Mouse (Mus musculus) neural tube, embryonic 11.5 days (tissue): ENCODE measurements around the gene Hoxa3. TPM values are rescaled to one million over a fixed set of nuclear protein-coding genes. Genes with fewer than 3 reads are reported as not detected.
A peak's percentile ranks its signal among the peaks of the same experiment; 100 is the strongest.

Experiments
- ATAC-seq: fragments of 200-750 bp; cut with Nextera tagmentation; 2 replicates; pipeline ENCODE4 v1.8.0; 2017; ENCODE audit warnings: moderate number of reproducible peaks, mild to moderate bottlenecking, moderate TSS enrichment, moderate library complexity; ENCODE audit not compliant: insufficient read depth, low FRiP score, low TSS enrichment
- DNase-seq: peaks from one replicate; pipeline ENCODE4 v3.0.0-alpha.2; 2015; ENCODE audit warnings: low spot score
- H3K27ac ChIP-seq: fragments of 300-500 bp; sonication (generic); 2 replicates; pipeline ENCODE4 v1.5.1; 2014; ENCODE audit warnings: low read depth, mild to moderate bottlenecking, low read length
- H3K27me3 ChIP-seq: fragments of 300-500 bp; sonication (generic); 2 replicates; pipeline ENCODE4 v1.6.1; 2014; ENCODE audit warnings: mild to moderate bottlenecking, low read length, mixed read lengths; ENCODE audit not compliant: control insufficient read depth, insufficient read depth
- H3K36me3 ChIP-seq: fragments of 300-500 bp; sonication (generic); 2 replicates; pipeline ENCODE4 v1.6.1; 2014; ENCODE audit warnings: mild to moderate bottlenecking, low read length, moderate library complexity, mixed read lengths; ENCODE audit not compliant: control insufficient read depth, insufficient read depth
- H3K4me1 ChIP-seq: fragments of 300-500 bp; sonication (generic); 2 replicates; pipeline ENCODE4 v1.6.1; 2014; ENCODE audit warnings: low read length, mixed read lengths; ENCODE audit not compliant: control insufficient read depth, insufficient read depth
- H3K4me2 ChIP-seq: fragments of 300-500 bp; sonication (generic); 2 replicates; pipeline ENCODE4 v1.6.1; 2014; ENCODE audit warnings: low read depth, mild to moderate bottlenecking, moderate library complexity
- H3K4me3 ChIP-seq: fragments of 300-500 bp; sonication (generic); 2 replicates; pipeline ENCODE4 v1.5.1; 2014; ENCODE audit warnings: low read depth, low read length
- H3K9ac ChIP-seq: fragments of 300-500 bp; sonication (generic); 2 replicates; pipeline ENCODE4 v1.6.1; 2014; ENCODE audit warnings: mild to moderate bottlenecking, low read length
- H3K9me3 ChIP-seq: fragments of 300-500 bp; sonication (generic); 2 replicates; pipeline ENCODE4 v1.6.1; 2016; ENCODE audit warnings: low read length; ENCODE audit not compliant: control insufficient read depth
- WGBS: fragments of 180-500 bp; shearing (Covaris S2); extraction: QIAGEN DNeasy Blood & Tissue Kit; methylation state at CpG from one replicate; pipeline ENCODE4 v1.1.7; 2014; 5-methylcytosine and 5-hydroxymethylcytosine counted together
- polyA plus RNA-seq: library from polyadenylated mRNA; unstranded; fragments of >200 nt; fragmentation: Nextera tagmentation; extraction: Ambion mirVana; gene quantifications from 2 replicates; pipeline ENCODE4 v1.2.1, GENCODE M21; 2014

Hoxa3 gene
- polyA plus RNA-seq, 1 experiment from 2014 or later = 20.2 TPM

- H3K4me3 ChIP-seq = peak overlapping the region; percentile 65
- WGBS = 25% methylated on average over 9 of the region's 9 CpGs
- no peak for ATAC-seq
These were observed 22.1 kb upstream of the Hoxa3 start for GRCm38 (mm10) chr6:52235267-52235666.

GRCm38 (mm10) chr6:52234428-52235140, 21.4 kb upstream of the Hoxa3 start:
- peak; percentile 17 for ATAC-seq
- DNase-seq = no peak
- Histone ChIP-seq H3K27me3 (peaks cover 66% of the 10 kb centered on the region), H3K4me3 (peak overlapping the region; percentile 65), H3K36me3 (no peaks in the 10 kb centered on the region), H3K4me2 (peak overlapping the region; percentile 57), H3K9me3 (no peaks in the 10 kb centered on the region), H3K27ac (peak overlapping the region; percentile 91), H3K4me1 (no peaks in the 10 kb centered on the region; the same call in 1 of the 2 replicates), H3K9ac (peak overlapping the region; percentile 94)
- 1% methylated on average over 62 of the region's 68 CpGs for WGBS

More at GRCm38 (mm10) chr6:52235267-52235666, 22.1 kb upstream of the Hoxa3 start:
- peak overlapping the region; percentile 53 for H3K27ac ChIP-seq
- H3K4me2 ChIP-seq = peak overlapping the region; percentile 57
- H3K9me3 ChIP-seq = no peaks in the 10 kb centered on the region
- no peaks in the 10 kb centered on the region; the same call in 1 of the 2 replicates for H3K4me1 ChIP-seq
- no peaks in the 10 kb centered on the region for H3K36me3 ChIP-seq
- peak overlapping the region; percentile 94 for H3K9ac ChIP-seq
- peaks cover 70% of the 10 kb centered on the region for H3K27me3 ChIP-seq
- DNase-seq = no peak

GRCm38 (mm10) chr6:52233546-52234427, 20.7 kb upstream of the Hoxa3 start:
- H3K36me3 ChIP-seq = no peaks in the 10 kb centered on the region
- WGBS = under 1% methylated on average over 55 of the region's 70 CpGs
- DNase-seq (peak; percentile 56), ATAC-seq (no peak)
- no peaks in the 10 kb centered on the region for H3K9me3 ChIP-seq
- H3K9ac ChIP-seq = peak overlapping the region; percentile 94
- peak overlapping the region; percentile 57 for H3K4me2 ChIP-seq
- peaks cover 62% of the 10 kb centered on the region for H3K27me3 ChIP-seq
- peak overlapping the region; percentile 91 for H3K27ac ChIP-seq
- H3K4me3 ChIP-seq = peak overlapping the region; percentile 65
- H3K4me1 ChIP-seq = no peaks in the 10 kb centered on the region; the same call in 1 of the 2 replicates

- WGBS = 1% methylated on average over 23 of the region's 23 CpGs
- H3K4me3 ChIP-seq = peak overlapping the region; percentile 65
- no peaks in the 10 kb centered on the region for H3K9me3 ChIP-seq
- peak; percentile 8; the same call in 1 of the 2 replicates for ATAC-seq
- H3K4me1 ChIP-seq = no peaks in the 10 kb centered on the region; the same call in 1 of the 2 replicates
- H3K9ac ChIP-seq = peak overlapping the region; percentile 94
- no peaks in the 10 kb centered on the region for H3K36me3 ChIP-seq
- H3K27me3 ChIP-seq = peaks cover 61% of the 10 kb centered on the region
- peak overlapping the region; percentile 57 for H3K4me2 ChIP-seq
- peak overlapping the region; percentile 91 for H3K27ac ChIP-seq
- peak; percentile 60 for DNase-seq
These were observed 19.9 kb upstream of the Hoxa3 start for GRCm38 (mm10) chr6:52232984-52233545.

- DNase-seq (peak; percentile 68), ATAC-seq (no peak; the same call in 1 of the 2 replicates)
- Histone ChIP-seq H3K4me2 (peak overlapping the region; percentile 57), H3K36me3 (no peaks in the 10 kb centered on the region), H3K9me3 (no peaks in the 10 kb centered on the region), H3K27me3 (peaks cover 58% of the 10 kb centered on the region), H3K27ac (peak overlapping the region; percentile 91), H3K4me3 (peak overlapping the region; percentile 65), H3K9ac (peak overlapping the region; percentile 94), H3K4me1 (peaks cover under 1% of the 10 kb centered on the region; the same call in 1 of the 2 replicates)
- WGBS = under 1% methylated on average over 18 of the region's 18 CpGs
These were observed 19.4 kb upstream of the Hoxa3 start for GRCm38 (mm10) chr6:52232568-52232965.

GRCm38 (mm10) chr6:52231885-52232567, 18.9 kb upstream of the Hoxa3 start:
- WGBS = 1% methylated on average over 18 of the region's 18 CpGs
- ATAC-seq (no peak), DNase-seq (peak; percentile 44)
- Histone ChIP-seq H3K36me3 (no peaks in the 10 kb centered on the region), H3K4me1 (peaks cover 2% of the 10 kb centered on the region; the same call in 1 of the 2 replicates), H3K27ac (peak overlapping the region; percentile 91), H3K4me3 (peak overlapping the region; percentile 65), H3K9me3 (no peaks in the 10 kb centered on the region), H3K27me3 (peaks cover 52% of the 10 kb centered on the region), H3K4me2 (peak overlapping the region; percentile 57), H3K9ac (peak overlapping the region; percentile 94)

GRCm38 (mm10) chr6:52230516-52231165, 17.5 kb upstream of the Hoxa3 start, which contains the start of gene Hoxa9:
Gene Hoxa9, minus strand, starts transcription at chr6:52231089.
- H3K4me2 ChIP-seq = peak within 1 kb of the TSS; percentile 86
- peaks cover 43% of the 10 kb centered on the region for H3K27me3 ChIP-seq
- H3K36me3 ChIP-seq = no peaks in the 10 kb centered on the region
- H3K4me3 ChIP-seq = peak within 1 kb of the TSS; percentile 65
- peaks cover 2% of the 10 kb centered on the region; the same call in 1 of the 2 replicates for H3K4me1 ChIP-seq
- no peaks in the 10 kb centered on the region for H3K9me3 ChIP-seq
- peak within 1 kb of the TSS; percentile 94 for H3K9ac ChIP-seq
- peak within 1 kb of the TSS; percentile 94 for H3K27ac ChIP-seq
- peak; percentile 33 for ATAC-seq
- 1% methylated on average over 21 of the region's 36 CpGs for WGBS
- DNase-seq = no peak
